Mouse (Mus musculus) neural tube, embryonic 12.5 days (tissue): ENCODE data around the gene Gcgr. TPM values are rescaled to one million over a fixed set of nuclear protein-coding genes. Genes with fewer than 3 reads are reported as not detected.

Experiments used
- ATAC-seq: fragments of 200-750 bp; cut with Nextera tagmentation; 2 replicates; pipeline ENCODE4 v1.8.0; 2017; ENCODE audit warnings: low read depth, mild to moderate bottlenecking, moderate TSS enrichment, moderate library complexity; ENCODE audit not compliant: low FRiP score
- H3K27ac ChIP-seq: fragments of 300-500 bp; sonication (generic); 2 replicates; pipeline ENCODE4 v1.5.1; 2016
- H3K27me3 ChIP-seq: fragments of 300-500 bp; sonication (generic); replicated peaks from 2 replicates; pipeline ENCODE4 v1.6.1; 2016; ENCODE audit warnings: mild to moderate bottlenecking
- H3K36me3 ChIP-seq: fragments of 300-500 bp; sonication (generic); 2 replicates; pipeline ENCODE4 v1.6.1; 2016; ENCODE audit warnings: mild to moderate bottlenecking
- H3K4me1 ChIP-seq: fragments of 300-500 bp; sonication (generic); 2 replicates; pipeline ENCODE4 v1.6.1; 2016
- H3K4me2 ChIP-seq: fragments of 300-500 bp; sonication (generic); replicated peaks from 2 replicates; pipeline ENCODE4 v1.6.1; 2016; ENCODE audit warnings: mild to moderate bottlenecking
- H3K4me3 ChIP-seq: fragments of 300-500 bp; sonication (generic); 2 replicates; pipeline ENCODE4 v1.5.1; 2016
- H3K9ac ChIP-seq: fragments of 300-500 bp; sonication (generic); 2 replicates; pipeline ENCODE4 v1.6.1; 2016; ENCODE audit warnings: mild to moderate bottlenecking
- H3K9me3 ChIP-seq: fragments of 300-500 bp; sonication (generic); 2 replicates; pipeline ENCODE4 v1.6.1; 2016; ENCODE audit warnings: mild to moderate bottlenecking
- WGBS: fragments of 180-500 bp; shearing (Covaris S2); methylation state at CpG from one replicate; pipeline ENCODE4 v1.1.7; 2016; 5-methylcytosine and 5-hydroxymethylcytosine counted together
- polyA plus RNA-seq: library from polyadenylated mRNA; unstranded; fragments of >200 nt; fragmentation: Nextera tagmentation; extraction: Ambion mirVana; gene quantifications from 2 replicates; pipeline ENCODE4 v1.2.1, GENCODE M21; 2016

Gene Gcgr
- polyA plus RNA-seq, 1 experiment from 2014 or later = 0.22 TPM

DNA sequence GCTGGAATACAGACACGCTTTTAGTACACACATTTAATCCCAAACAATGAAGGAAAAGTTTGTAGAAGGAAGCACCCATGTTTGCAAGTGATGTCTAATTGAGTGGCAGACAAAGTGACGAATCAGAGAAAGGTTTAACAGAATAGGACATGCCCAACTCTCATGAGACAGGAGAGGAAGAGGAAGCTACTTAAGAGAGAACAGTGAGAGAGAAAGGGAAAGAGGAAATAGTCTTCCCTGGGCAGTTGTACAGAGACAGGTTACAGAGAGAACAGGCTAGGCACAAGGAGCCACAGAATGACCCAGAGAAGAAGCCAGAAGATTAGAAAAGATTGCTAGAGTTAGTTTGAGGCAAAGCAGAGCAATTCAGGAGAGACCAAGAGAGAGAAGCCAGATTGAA, 4.5 kb upstream of the Gcgr start:
- no peak for ATAC-seq
- WGBS = 79% methylated on average over 2 of the region's 2 CpGs
- no peak overlapping the region for H3K27ac ChIP-seq
- H3K4me3 ChIP-seq = no peak overlapping the region
- no peaks in the 10 kb centered on the region for H3K9me3 ChIP-seq
- no peak overlapping the region for H3K4me2 ChIP-seq
- H3K9ac ChIP-seq = no peak overlapping the region
- H3K27me3 ChIP-seq = peaks cover 36% of the 10 kb centered on the region
- no peaks in the 10 kb centered on the region for H3K36me3 ChIP-seq
- H3K4me1 ChIP-seq = peaks cover 11% of the 10 kb centered on the region

DNA sequence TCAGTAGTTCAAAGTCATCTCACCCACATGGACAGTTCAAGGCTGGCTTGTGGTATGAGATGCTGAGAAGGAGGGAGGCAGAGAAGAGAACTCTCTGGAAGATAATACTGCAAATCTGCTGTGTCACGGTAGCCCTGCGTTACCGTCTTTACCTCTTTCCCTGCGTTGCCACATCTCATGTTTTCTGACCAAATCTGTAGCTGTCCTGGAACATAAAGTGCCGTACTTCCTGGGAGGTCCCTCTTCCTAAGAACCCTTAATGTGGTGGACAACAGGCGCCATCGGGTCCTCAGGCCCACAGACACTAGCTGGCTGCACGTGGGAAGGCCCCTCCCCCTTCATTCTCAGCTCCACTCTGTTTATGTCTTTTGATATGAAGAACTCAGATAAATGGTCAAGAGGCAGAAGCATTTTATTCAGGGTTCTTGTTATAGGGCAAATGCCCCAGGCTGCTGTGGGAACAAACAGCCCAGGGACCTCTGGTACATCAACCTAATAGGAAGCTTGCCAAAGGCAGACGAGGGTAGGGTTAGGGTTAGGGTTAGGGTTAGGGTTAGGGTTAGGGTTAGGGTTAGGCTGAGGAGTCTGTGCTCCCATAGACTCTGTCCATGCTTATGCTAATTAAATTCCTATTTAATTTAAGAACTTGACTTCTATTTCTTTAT, 2.7 kb upstream of the Gcgr start:
- peaks cover 11% of the 10 kb centered on the region for H3K4me1 ChIP-seq
- ATAC-seq = no peak
- no peak overlapping the region for H3K9ac ChIP-seq
- no peak overlapping the region for H3K27ac ChIP-seq
- no peak overlapping the region for H3K4me3 ChIP-seq
- no peak overlapping the region for H3K4me2 ChIP-seq
- peaks cover 55% of the 10 kb centered on the region for H3K27me3 ChIP-seq
- no peaks in the 10 kb centered on the region for H3K9me3 ChIP-seq
- 85% methylated on average over 9 of the region's 9 CpGs for WGBS
- H3K36me3 ChIP-seq = no peaks in the 10 kb centered on the region

DNA sequence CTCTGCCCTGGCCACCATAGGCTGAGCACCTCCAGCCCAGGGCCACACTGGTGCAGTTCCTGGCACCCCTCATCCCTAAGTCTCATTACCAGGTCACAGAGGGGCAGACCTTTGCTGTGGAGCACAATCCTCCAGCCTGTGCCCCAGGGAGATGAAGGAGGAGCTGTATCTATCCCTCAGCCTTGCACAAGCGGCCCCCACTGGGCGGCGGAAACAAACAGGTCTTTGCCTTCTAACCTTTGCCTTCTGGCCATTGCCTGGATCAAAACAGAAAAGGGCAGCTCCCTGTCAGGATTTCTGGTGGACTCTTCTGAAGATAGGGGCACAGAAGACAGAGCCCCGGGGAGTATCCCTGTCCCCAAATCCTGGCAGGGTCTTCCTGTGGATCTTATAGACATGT, 1.6 kb upstream of the Gcgr start:
- WGBS = 52% methylated on average over 4 of the region's 4 CpGs
- Histone ChIP-seq H3K9ac (no peak overlapping the region), H3K4me3 (no peak overlapping the region), H3K27me3 (peaks cover 65% of the 10 kb centered on the region), H3K27ac (no peak overlapping the region), H3K4me2 (no peak overlapping the region), H3K9me3 (no peaks in the 10 kb centered on the region), H3K36me3 (no peaks in the 10 kb centered on the region), H3K4me1 (peaks cover 11% of the 10 kb centered on the region)
- ATAC-seq = no peak

DNA sequence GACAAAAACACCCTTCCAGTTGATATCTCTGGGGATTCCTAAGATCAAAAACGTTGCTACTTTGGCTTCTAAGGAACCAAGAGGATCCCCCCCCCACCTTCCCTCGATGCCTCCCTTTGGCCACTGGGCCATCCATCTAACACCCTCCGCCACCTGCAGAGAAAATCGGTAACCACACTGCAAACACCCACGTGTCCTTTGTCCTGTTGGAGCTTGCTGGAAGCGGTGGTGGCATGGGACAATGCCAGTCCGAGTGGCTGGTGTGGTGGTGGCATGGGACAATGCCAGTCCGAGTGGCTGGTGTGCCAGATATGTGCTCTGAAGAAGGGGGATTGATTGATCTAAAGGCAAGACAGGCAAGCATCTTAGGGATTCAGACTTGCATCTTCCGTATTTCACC, 1.1 kb downstream of the Gcgr start:
- no peak overlapping the region for H3K4me2 ChIP-seq
- H3K4me1 ChIP-seq = peaks cover 11% of the 10 kb centered on the region
- H3K36me3 ChIP-seq = no peaks in the 10 kb centered on the region
- peaks cover 83% of the 10 kb centered on the region for H3K27me3 ChIP-seq
- H3K27ac ChIP-seq = no peak overlapping the region
- ATAC-seq = no peak
- no peak overlapping the region for H3K9ac ChIP-seq
- no peak overlapping the region for H3K4me3 ChIP-seq
- H3K9me3 ChIP-seq = no peaks in the 10 kb centered on the region
- WGBS = 34% methylated on average over 9 of the region's 9 CpGs

DNA sequence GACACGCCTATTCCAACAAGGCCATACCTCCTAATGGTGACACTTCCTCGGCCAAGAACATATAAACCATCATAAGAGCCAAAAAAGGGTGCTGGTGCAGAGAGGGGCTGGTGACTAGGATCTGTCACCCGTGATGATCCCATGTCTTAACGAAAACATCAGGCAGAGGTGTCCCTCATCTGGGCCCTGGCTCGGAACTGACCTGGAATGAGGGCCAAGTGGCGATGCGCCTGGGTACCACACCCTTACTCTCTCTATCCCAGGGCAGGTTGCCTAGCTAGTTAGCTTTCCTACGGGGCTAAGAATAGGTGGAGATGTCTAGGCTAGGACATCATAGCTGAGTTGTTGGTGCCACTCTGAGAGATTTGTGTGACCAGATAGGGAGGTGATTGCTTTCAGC, 3.6 kb downstream of the Gcgr start:
- ATAC-seq = no peak
- H3K27me3 ChIP-seq = peaks cover 65% of the 10 kb centered on the region

DNA sequence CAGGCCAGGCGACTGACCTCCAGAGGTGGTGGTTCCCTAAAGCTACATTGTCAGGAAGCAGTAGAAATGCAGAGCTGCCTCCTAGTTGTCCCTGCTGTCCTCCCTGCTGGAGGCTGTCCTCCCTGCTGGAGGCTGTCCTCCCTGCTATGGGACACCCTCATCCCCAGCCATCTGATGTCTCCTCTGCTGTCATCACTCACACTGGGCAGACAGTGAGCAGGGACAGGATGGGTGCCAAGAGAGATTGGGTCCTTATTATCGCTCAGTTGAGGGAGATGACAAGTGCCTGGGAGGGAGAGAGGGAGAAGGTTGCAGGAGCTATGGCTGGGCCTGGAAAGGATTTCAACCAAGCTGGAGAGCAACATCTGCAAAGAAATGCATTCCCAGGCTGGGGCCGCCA, 4.6 kb downstream of the Gcgr start:
- H3K9me3 ChIP-seq = no peaks in the 10 kb centered on the region
- H3K4me2 ChIP-seq = no peak overlapping the region
- no peak overlapping the region for H3K27ac ChIP-seq
- no peak overlapping the region for H3K4me3 ChIP-seq
- H3K9ac ChIP-seq = no peak overlapping the region
- H3K36me3 ChIP-seq = no peaks in the 10 kb centered on the region
- H3K4me1 ChIP-seq = peaks cover 23% of the 10 kb centered on the region
- peaks cover 55% of the 10 kb centered on the region for H3K27me3 ChIP-seq
- WGBS = 77% methylated on average over 3 of the region's 3 CpGs
- no peak for ATAC-seq

More for the DNA sequence above, 3.6 kb downstream of the Gcgr start:
- H3K4me1 ChIP-seq = peaks cover 13% of the 10 kb centered on the region
- H3K4me2 ChIP-seq = no peak overlapping the region
- no peaks in the 10 kb centered on the region for H3K36me3 ChIP-seq
- no peaks in the 10 kb centered on the region for H3K9me3 ChIP-seq
- H3K9ac ChIP-seq = no peak overlapping the region
- WGBS = 82% methylated on average over 8 of the region's 8 CpGs
- H3K4me3 ChIP-seq = no peak overlapping the region
- H3K27ac ChIP-seq = no peak overlapping the region

DNA sequence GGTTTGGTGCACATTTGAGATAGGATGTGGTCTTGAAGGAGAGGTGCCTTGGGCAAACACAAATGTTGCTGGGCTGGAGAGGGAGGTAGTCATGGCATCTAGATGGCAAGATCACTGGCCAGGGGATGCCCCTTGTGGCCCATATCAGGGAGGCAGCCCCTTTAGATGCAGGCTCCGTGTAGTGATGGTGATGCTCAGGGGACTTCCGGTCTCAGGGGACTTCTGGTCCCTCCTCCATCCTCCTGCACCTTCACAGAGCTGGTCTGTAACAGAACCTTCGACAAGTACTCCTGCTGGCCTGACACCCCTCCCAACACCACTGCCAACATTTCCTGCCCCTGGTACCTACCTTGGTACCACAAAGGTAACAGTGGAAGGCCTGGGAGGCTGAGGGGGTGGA, 5.3 kb downstream of the Gcgr start:
- Histone ChIP-seq H3K9ac (no peak overlapping the region), H3K27me3 (peaks cover 48% of the 10 kb centered on the region), H3K27ac (no peak overlapping the region), H3K4me1 (peaks cover 16% of the 10 kb centered on the region), H3K9me3 (no peaks in the 10 kb centered on the region), H3K4me3 (no peak overlapping the region), H3K36me3 (no peaks in the 10 kb centered on the region), H3K4me2 (no peak overlapping the region)
- WGBS = 70% methylated on average over 3 of the region's 3 CpGs
- no peak for ATAC-seq

DNA sequence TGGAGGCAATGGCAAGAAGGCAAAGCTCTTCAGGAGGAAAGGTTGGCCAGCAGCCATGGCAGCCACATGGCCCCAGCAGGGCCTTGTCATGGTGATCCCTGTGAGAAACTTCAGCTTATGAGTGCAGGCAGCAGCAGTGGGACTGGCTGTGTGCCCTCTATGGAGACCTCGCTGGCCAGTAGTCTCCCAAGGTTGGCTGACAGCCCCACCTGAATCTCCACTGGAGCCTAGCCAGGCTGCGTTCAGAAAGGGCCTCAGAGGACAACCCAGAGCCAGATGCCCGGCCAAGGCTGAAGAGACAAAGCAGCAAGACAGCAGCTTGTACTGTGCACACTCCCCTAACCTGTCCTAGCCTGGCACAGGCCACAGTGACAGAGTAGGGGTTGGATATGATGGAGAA, 8.0 kb downstream of the Gcgr start:
- no peak overlapping the region for H3K27ac ChIP-seq
- ATAC-seq = no peak
- H3K36me3 ChIP-seq = peaks cover 17% of the 10 kb centered on the region
- no peak overlapping the region for H3K9ac ChIP-seq
- H3K27me3 ChIP-seq = peaks cover 21% of the 10 kb centered on the region
- H3K4me2 ChIP-seq = no peak overlapping the region
- no peak overlapping the region for H3K4me3 ChIP-seq
- H3K4me1 ChIP-seq = peaks cover 12% of the 10 kb centered on the region
- 78% methylated on average over 3 of the region's 3 CpGs for WGBS
- H3K9me3 ChIP-seq = no peaks in the 10 kb centered on the region

DNA sequence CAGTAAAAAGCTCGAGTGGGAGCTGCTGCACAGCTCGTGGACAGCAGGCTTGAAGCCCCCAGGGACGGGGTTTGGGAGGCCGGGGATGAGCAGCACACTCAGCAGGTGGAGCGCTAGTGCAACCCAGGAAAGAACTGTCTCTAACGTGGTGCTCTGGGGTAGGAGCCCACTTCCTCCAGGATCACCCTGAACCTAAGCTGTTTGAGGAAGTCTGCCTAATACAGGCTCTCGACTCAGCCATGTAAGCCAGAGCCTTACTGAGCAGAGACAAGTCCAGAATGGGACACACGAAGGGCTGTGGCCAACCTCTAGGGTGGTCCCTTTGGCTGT, 8.4 kb downstream of the Gcgr start:
- 66% methylated on average over 8 of the region's 8 CpGs for WGBS
- no peak for ATAC-seq
- Histone ChIP-seq H3K4me3 (no peak overlapping the region), H3K4me1 (peaks cover 12% of the 10 kb centered on the region), H3K27ac (no peak overlapping the region), H3K36me3 (peaks cover 22% of the 10 kb centered on the region), H3K9me3 (no peaks in the 10 kb centered on the region), H3K4me2 (no peak overlapping the region), H3K9ac (no peak overlapping the region), H3K27me3 (peaks cover 17% of the 10 kb centered on the region; the same call in 1 of the 2 replicates)

DNA sequence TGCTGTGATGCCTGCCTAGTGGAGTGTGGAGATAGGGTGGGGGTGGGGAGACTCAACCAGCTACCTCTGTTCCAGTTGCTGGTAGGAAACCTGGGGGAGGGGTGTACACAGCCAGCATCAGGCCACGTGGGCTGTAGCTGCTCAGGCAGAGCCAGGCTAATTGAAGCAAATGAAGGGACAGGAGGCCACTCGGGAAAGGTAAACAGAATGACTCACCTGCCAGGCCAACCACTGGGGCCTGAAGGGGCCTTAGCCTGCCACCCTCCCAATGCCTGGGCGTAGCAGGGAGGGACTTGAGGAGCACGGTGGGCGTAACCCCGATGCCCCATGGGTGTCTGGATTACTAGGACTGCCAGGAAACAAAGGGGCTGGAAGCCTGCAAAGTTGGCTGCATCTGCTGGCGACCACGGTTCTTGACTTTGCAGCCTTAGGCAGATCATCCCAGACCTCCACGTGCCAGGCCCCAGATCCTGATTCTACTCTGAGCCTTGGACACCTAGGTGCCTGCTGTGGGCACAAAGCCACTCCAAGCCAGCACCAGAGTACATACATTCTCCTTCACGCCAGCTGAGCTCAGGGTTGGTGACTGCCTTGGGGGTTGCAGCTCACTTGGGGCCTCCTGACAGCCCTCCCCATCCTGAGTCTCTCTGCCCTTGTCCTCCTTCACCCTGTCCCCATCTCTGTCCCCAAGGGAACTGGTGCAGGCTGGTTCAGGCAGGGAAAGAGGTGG, 9.0 kb downstream of the Gcgr start:
- no peak; the same call in 1 of the 2 replicates for ATAC-seq
- Histone ChIP-seq H3K4me2 (no peak overlapping the region), H3K4me3 (no peak overlapping the region), H3K27me3 (0 out of 2 replicates have a peak, but pooled peaks cover 12% of the 10 kb centered on the region), H3K4me1 (peaks cover 12% of the 10 kb centered on the region), H3K36me3 (peaks cover 27% of the 10 kb centered on the region), H3K9ac (no peak overlapping the region; the same call in 1 of the 2 replicates), H3K9me3 (no peaks in the 10 kb centered on the region), H3K27ac (no peak overlapping the region)
- 30% methylated on average over 10 of the region's 10 CpGs for WGBS

DNA sequence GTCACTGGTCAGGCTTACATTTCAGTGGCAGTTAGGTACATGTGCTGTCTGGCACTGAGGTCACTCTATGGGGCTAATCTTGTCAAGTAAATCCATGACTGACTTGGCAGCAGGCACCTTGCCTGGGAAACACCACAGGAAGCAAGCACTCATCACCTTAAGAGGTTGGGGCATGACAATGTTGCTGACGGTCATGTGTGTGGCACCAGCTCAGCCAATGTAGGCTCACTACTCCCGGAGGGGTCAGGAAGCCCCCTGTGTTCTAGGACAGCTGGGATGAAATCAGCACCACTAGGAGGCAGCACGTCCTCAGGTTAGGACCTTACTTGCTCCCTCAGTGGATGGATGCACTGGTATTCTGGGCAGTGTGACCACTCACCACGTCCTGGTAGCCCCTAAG, 11.4 kb downstream of the Gcgr start:
- 50% methylated on average over 4 of the region's 4 CpGs for WGBS
- H3K36me3 ChIP-seq = peaks cover 32% of the 10 kb centered on the region
- H3K4me2 ChIP-seq = no peak overlapping the region
- no peak overlapping the region for H3K4me3 ChIP-seq
- ATAC-seq = no peak
- no peak overlapping the region for H3K27ac ChIP-seq
- no peaks in the 10 kb centered on the region for H3K9me3 ChIP-seq
- H3K27me3 ChIP-seq = no peaks in the 10 kb centered on the region
- H3K9ac ChIP-seq = no peak overlapping the region
- peaks cover 16% of the 10 kb centered on the region for H3K4me1 ChIP-seq

DNA sequence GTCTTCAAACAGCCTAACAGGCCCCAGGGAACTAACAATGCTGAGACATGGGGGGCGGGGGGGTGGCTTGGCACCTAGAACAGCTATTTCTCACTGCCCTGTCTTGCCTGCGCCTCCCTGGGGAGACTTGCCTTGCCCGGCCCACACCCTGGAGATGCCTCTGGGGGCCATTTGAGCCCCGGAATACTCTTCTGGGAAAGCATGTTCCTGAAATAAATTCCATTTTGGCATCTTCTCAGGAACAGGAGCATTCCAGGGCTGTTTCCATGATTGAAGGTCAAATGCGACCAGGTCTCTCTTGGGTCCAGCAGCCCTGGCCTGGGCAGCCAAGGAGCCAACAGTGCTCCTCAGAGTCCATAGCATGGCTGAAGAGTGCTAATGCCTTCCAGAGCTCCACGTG, 11.9 kb downstream of the Gcgr start:
- Histone ChIP-seq H3K36me3 (peaks cover 34% of the 10 kb centered on the region), H3K9me3 (no peaks in the 10 kb centered on the region), H3K9ac (no peak overlapping the region), H3K4me1 (peaks cover 16% of the 10 kb centered on the region), H3K27me3 (no peaks in the 10 kb centered on the region), H3K4me3 (no peak overlapping the region), H3K4me2 (no peak overlapping the region), H3K27ac (no peak overlapping the region)
- ATAC-seq = no peak
- WGBS = 93% methylated on average over 6 of the region's 6 CpGs

DNA sequence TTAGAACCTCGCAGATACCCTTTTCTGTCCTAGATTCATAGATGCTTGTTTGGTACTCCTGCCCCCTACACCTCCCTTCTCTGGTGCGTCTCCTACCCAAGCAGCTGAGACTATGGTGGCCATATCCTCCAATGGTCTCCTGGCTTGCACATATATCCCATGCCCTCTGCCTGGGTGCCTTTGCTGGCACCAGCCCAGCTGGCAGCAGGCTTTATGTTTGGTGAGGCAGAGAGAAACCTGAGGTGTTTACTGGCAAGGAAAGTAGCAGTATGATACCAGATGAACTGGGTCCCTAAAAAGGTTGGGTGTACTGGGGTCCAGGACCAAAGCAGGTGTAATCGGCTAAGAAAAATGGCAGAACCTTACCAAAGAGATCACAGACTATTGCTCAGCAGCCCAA, 15.5 kb downstream of the Gcgr start:
- Histone ChIP-seq H3K9me3 (no peaks in the 10 kb centered on the region), H3K9ac (no peak overlapping the region), H3K4me3 (no peak overlapping the region), H3K27me3 (no peaks in the 10 kb centered on the region), H3K4me1 (peaks cover 26% of the 10 kb centered on the region), H3K36me3 (peaks cover 36% of the 10 kb centered on the region), H3K27ac (no peak overlapping the region), H3K4me2 (no peak overlapping the region)
- ATAC-seq = no peak
- 96% methylated on average over 3 of the region's 3 CpGs for WGBS
